Mouse (Mus musculus) cerebellum, adult 2 months (tissue): Measurements from ENCODE around the gene Tnk1.

Source experiments
- CTCF ChIP-seq: fragments of 200-500 bp; IDR thresholded peaks from 2 replicates; pipeline ENCODE4 v1.5.1; 2011; ENCODE audit warnings: low read depth, mild to moderate bottlenecking, control low read depth, low read length, moderate library complexity, borderline replicate concordance; ENCODE audit not compliant: insufficient read depth
- POLR2A ChIP-seq: fragments of 200-500 bp; IDR thresholded peaks from 2 replicates; pipeline ENCODE4 v1.6.1; 2011; ENCODE audit warnings: low read length, control low read depth, borderline replicate concordance; ENCODE audit not compliant: insufficient read depth

DNA sequence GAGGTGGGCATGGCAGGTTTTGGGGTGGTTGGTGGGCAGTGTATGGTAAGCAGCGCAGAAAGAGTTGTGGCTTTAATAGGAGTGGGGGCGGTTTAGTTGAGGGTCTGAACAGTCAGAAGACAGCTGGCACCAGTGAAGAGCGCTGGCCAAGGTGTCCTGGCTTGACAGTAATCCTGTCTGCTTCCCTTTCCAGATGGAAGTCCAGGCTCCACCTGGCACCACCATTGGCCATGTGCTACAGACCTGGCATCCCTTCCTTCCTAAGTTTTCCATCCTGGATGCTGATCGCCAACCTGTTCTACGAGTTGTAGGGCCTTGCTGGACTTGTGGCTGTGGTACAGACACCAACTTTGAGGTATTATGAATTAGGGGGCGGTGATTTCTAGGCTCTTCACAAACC is 10.5 kb downstream of the Tnk1 start:
- no peak for TF ChIP-seq POLR2A
- no peak for TF ChIP-seq CTCF
